Mouse (Mus musculus) stomach, embryonic 14.5 days (tissue): ENCODE measurements around the gene Pnpla2. TPM values are rescaled to one million over a fixed set of nuclear protein-coding genes. Genes with fewer than 3 reads are reported as not detected.

ENCODE experiments used
- ATAC-seq: fragments of 200-750 bp; cut with Nextera tagmentation; 2 replicates; pipeline ENCODE4 v1.8.0; 2017; ENCODE audit warnings: low read depth, moderate TSS enrichment; ENCODE audit not compliant: insufficient number of reproducible peaks, insufficient read depth, low FRiP score
- H3K27ac ChIP-seq: fragments of 300-500 bp; sonication (generic); 2 replicates; pipeline ENCODE4 v1.5.1; 2014; ENCODE audit warnings: mild to moderate bottlenecking, low read length, moderate library complexity, mixed read lengths
- H3K27me3 ChIP-seq: fragments of 300-500 bp; sonication (generic); 2 replicates; pipeline ENCODE4 v1.6.1; 2014; ENCODE audit warnings: low read length, control low read depth, mixed read lengths; ENCODE audit not compliant: control insufficient read depth, insufficient read depth
- H3K36me3 ChIP-seq: fragments of 300-500 bp; sonication (generic); 2 replicates; pipeline ENCODE4 v1.6.1; 2014; ENCODE audit warnings: mild to moderate bottlenecking, control low read depth, low read length, moderate library complexity, mixed read lengths; ENCODE audit not compliant: control insufficient read depth, insufficient read depth
- H3K4me1 ChIP-seq: fragments of 300-500 bp; sonication (generic); 2 replicates; pipeline ENCODE4 v1.6.1; 2014; ENCODE audit warnings: low read length, control low read depth, mixed read lengths; ENCODE audit not compliant: control insufficient read depth, insufficient read depth
- H3K4me2 ChIP-seq: fragments of 300-500 bp; sonication (generic); replicated peaks from 2 replicates; pipeline ENCODE4 v1.6.1; 2014; ENCODE audit warnings: low read depth, low read length, control low read depth
- H3K4me3 ChIP-seq: fragments of 300-500 bp; sonication (generic); 2 replicates; pipeline ENCODE4 v1.5.1; 2014; ENCODE audit warnings: low read depth, low read length, control low read depth
- H3K9ac ChIP-seq: fragments of 300-500 bp; sonication (generic); replicated peaks from 2 replicates; pipeline ENCODE4 v1.6.1; 2014; ENCODE audit warnings: low read depth, mild to moderate bottlenecking, control low read depth, low read length, moderate library complexity, mixed read lengths
- H3K9me3 ChIP-seq: fragments of 300-500 bp; sonication (generic); 2 replicates; pipeline ENCODE4 v1.6.1; 2016; ENCODE audit warnings: low read depth, low read length, control low read depth; ENCODE audit not compliant: control insufficient read depth
- WGBS: fragments of 180-500 bp; shearing (Covaris S2); extraction: QIAGEN DNeasy Blood & Tissue Kit; methylation state at CpG from one replicate; pipeline ENCODE4 v1.1.7; 2014; 5-methylcytosine and 5-hydroxymethylcytosine counted together
- polyA plus RNA-seq: library from polyadenylated mRNA; unstranded; fragments of >200 nt; fragmentation: Nextera tagmentation; extraction: Ambion mirVana; gene quantifications from 2 replicates; pipeline ENCODE4 v1.2.1, GENCODE M21; 2014

Pnpla2 gene
- polyA plus RNA-seq, 1 experiment from 2014 or later: 21.7 TPM

DNA sequence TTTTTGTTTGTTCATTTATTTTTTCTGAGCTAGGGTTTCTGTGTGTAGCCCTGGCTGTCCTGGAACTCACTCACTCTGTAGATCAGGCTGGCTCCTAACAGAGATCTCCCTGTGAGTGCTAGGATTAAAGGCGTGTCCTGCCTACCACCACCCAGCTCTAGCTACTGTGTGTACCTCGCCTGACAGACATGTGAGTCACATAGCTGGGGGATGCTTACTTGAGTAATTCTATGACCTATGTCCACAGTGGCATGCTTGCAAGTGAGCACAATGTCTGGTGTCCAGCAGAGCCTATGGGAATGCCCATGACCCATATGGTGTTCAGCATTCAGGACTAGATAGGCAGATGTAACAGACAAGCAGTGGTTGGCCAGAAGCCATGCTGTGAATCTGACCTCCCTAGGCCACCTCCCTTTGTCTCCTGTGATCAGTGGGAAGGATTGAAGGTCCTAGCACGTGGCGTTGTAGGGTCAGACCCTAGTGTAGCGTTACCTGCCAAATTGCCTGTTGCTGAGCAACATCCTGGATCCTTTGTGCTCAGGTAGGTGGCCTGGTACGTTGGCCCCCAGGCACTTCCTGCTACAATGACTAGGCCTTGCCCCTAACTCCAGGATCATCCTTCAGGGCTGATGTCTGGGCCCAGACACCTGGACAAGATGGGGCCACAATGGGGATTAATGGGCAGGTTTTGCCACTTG lies 38.7 kb upstream of the Pnpla2 start:
- Histone ChIP-seq H3K4me1 (peaks cover 8% of the 10 kb centered on the region; the same call in 1 of the 2 replicates), H3K27me3 (no peaks in the 10 kb centered on the region), H3K9me3 (no peaks in the 10 kb centered on the region), H3K9ac (no peak overlapping the region), H3K4me2 (no peak overlapping the region), H3K27ac (no peak overlapping the region), H3K36me3 (no peaks in the 10 kb centered on the region), H3K4me3 (no peak overlapping the region)
- no peak for ATAC-seq
- 86% methylated on average over 6 of the region's 6 CpGs for WGBS

DNA sequence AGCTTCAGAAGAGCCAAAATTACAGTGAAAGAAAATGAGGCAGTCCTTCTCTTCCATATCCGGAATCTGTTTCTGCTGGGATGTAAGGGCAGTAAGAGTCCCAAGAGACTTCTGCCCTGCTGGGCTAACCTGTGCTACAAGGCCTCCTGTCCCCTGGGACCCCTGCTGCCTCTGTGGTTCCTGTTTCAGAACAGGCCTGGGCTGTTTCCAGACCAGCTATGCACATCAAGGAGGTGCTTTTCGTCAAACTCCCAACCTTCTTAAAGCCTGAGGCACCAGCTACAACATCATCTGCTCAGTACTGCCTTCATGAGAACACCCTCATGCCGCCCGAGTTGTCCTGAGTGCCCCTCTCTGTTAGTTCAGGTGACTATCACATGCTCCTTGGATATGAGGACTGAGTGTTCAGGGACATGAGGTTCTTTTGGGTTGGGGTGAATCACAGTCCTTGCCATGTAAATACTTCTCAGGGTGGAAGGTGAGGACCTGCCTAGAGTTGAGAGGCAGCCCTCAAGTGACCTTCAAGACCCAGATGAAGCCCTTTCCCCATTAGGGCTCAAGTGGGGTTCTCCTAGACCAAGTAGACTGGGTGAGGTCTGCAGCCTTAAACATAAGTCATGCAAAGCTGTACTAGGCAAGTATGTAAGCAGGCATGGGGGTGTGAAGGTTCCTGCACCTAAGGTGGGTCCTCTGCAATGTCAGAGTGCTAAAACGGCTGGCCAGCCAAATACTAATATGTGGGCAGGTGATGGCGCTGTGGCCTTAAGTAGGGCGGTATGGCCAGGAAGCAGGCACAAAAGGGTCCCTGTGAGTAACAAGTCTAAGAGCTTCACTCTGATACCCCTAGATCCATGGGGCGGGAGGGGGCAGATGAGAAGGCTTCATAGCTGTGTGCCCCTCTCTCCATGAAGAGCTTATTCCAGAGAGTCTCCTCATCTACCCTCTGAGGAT lies 37.0 kb upstream of the Pnpla2 start:
- WGBS: 75% methylated on average over 8 of the region's 8 CpGs
- Histone ChIP-seq H3K4me2 (no peak overlapping the region), H3K4me1 (peaks cover 5% of the 10 kb centered on the region; the same call in 1 of the 2 replicates), H3K27me3 (no peaks in the 10 kb centered on the region), H3K27ac (no peak overlapping the region), H3K36me3 (no peaks in the 10 kb centered on the region), H3K9ac (no peak overlapping the region), H3K9me3 (no peaks in the 10 kb centered on the region), H3K4me3 (no peak overlapping the region)
- ATAC-seq: no peak

DNA sequence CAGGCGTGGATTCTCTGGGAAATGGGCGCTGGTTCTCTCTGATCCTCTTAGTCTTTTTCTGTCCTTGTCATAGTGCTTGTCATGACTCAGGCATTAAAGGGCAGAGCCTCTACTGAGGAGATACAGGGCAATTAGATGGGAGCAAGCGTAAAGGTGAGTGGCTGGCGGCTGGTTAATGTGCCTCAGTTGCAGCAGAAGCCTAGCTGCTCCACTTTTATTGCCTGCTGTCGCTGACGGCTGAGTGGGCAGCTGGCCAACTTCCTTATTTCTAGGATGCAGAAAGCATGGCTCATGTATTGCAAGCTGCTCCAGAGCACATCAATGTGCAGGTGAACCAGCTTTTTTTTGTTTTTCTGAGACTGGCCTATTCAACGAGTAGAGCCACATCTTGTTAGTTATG lies 36.0 kb upstream of the Pnpla2 start:
- 64% methylated on average over 7 of the region's 7 CpGs for WGBS
- Histone ChIP-seq H3K27ac (no peak overlapping the region), H3K4me1 (peaks cover 3% of the 10 kb centered on the region; the same call in 1 of the 2 replicates), H3K27me3 (no peaks in the 10 kb centered on the region), H3K4me3 (no peak overlapping the region), H3K36me3 (no peaks in the 10 kb centered on the region), H3K4me2 (no peak overlapping the region), H3K9ac (no peak overlapping the region), H3K9me3 (no peaks in the 10 kb centered on the region)
- ATAC-seq: no peak

DNA sequence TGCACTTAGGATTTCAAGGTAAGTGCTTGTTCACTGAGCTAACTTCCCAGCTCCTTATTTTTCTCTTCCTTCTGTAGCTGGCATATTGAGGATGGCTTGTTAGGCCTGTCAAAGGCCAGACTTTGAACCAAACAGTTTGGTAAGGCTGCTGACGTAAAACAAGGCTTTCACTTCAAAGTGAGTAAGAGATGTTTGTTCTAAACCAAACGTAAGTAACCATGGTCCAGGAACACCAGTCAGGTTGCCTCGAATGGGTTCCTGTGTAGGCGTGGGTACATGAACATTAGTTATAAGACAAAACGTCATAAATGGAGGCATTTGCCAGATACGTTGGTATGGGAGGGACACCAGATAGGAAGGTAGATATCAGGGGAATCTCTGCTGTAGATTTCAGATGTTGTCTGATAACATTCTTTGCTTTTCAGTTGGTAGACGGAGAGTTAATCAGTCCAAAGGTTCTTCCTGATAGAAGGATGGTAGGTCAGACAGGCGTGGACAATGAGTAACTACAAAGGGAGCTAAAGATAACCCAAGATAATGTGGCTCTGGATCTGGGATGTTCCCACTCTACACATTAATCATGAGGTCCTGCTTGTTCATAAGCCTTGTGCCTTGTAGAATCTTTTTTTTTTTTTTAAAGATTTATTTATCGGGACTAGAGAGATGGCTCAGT lies 34.8 kb upstream of the Pnpla2 start:
- Histone ChIP-seq H3K36me3 (no peaks in the 10 kb centered on the region), H3K9me3 (no peaks in the 10 kb centered on the region), H3K4me2 (no peak overlapping the region), H3K4me1 (no peaks in the 10 kb centered on the region), H3K27ac (no peak overlapping the region), H3K4me3 (no peak overlapping the region), H3K27me3 (no peaks in the 10 kb centered on the region), H3K9ac (no peak overlapping the region)
- WGBS: 73% methylated on average over 9 of the region's 9 CpGs
- ATAC-seq: no peak

DNA sequence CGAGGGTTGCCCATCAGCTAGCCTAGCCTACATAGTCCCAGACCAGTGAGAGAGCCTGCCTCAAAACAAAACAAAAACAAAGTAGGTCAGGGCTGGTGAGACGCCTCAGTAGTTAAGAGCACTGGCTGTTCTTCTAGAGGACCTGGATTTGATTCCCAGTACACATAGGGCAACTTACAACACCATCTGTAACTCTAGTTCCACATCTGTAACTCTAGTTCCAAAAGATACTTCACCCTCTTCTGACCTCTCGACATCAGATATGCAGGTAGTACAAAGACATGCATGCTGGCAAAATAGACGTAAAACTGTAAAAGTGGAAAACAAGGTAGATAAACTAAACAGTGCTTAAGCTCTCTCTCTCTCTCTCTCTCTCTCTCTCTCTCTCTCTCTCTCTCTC lies 31.2 kb upstream of the Pnpla2 start:
- H3K4me3 ChIP-seq: no peak overlapping the region
- no peak for ATAC-seq
- no peak overlapping the region for H3K9ac ChIP-seq
- H3K9me3 ChIP-seq: no peaks in the 10 kb centered on the region
- no peak overlapping the region for H3K4me2 ChIP-seq
- H3K36me3 ChIP-seq: no peaks in the 10 kb centered on the region
- H3K4me1 ChIP-seq: no peaks in the 10 kb centered on the region
- H3K27ac ChIP-seq: no peak overlapping the region
- WGBS: 69% methylated on average over 4 of the region's 4 CpGs
- H3K27me3 ChIP-seq: no peaks in the 10 kb centered on the region

DNA sequence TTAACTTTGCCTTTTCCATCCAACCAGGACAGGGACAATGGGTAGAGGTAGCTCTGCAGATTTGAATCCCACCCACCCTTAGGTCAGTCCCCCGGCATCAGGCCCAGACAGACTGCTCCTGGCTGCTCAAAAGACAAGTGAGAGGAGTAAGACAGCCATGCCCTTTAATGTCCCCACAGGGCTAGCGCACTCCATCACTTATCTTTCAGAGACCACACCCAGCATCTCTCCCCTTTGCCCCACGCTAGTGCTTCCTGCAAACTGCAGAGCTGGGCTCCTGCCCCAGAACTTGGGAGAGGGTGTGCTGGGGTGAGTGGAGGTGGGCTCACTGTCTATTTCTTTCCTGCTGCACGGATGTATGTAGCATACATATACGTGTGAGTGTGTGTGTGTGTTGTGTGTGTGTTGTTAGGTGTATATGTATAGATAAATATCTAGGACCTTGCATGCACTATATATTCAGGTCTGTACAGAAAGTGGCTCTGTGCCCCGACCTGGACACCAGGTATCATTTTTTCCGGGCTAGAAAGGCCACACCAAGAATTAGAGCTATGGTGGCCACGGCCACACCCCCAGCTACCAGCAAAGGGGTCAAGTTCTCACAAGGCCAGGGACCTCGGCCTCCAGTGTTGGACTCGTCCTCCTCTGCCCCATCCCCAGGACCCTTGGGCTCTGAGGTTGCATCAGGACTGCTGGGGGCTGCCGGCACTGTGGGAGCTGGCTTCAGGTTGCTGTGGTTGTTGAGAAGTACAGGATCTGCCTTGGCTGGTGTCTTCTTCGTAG lies 27.9 kb upstream of the Pnpla2 start:
- no peaks in the 10 kb centered on the region for H3K9me3 ChIP-seq
- 78% methylated on average over 12 of the region's 12 CpGs for WGBS
- H3K27me3 ChIP-seq: no peaks in the 10 kb centered on the region

DNA sequence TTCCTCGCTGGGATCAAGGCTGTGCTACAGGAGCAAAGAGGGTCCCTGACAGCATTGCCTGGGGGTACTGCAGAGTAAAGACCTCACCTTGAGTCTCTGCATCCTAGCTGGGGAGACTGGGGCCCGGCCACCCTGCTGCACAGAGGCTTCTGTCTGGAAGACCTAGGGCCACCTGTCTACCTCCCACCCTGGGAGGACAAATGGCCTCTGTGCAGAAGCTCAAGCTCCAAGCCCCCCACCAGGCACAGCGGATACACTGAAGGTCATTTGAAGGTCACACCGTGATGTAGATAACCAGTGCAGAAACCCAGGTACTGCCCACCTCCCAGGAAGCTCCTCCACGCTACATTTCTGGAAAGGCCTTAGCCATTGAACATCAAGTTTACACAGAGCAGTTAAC lies 26.3 kb upstream of the Pnpla2 start:
- Histone ChIP-seq H3K4me2 (peak overlapping the region; percentile 26; the same call in 1 of the 2 replicates), H3K27ac (no peak overlapping the region), H3K9me3 (no peaks in the 10 kb centered on the region), H3K4me1 (peaks cover 10% of the 10 kb centered on the region), H3K4me3 (no peak overlapping the region), H3K36me3 (peaks cover 26% of the 10 kb centered on the region), H3K9ac (no peak overlapping the region), H3K27me3 (no peaks in the 10 kb centered on the region)
- no peak for ATAC-seq
- WGBS: 52% methylated on average over 5 of the region's 5 CpGs

More for the DNA sequence above, 27.9 kb upstream of the Pnpla2 start:
- Histone ChIP-seq H3K4me1 (peaks cover 10% of the 10 kb centered on the region), H3K4me2 (no peak overlapping the region), H3K4me3 (no peak overlapping the region), H3K27ac (no peak overlapping the region), H3K9ac (no peak overlapping the region), H3K36me3 (peaks cover 16% of the 10 kb centered on the region)
- no peak for ATAC-seq

DNA sequence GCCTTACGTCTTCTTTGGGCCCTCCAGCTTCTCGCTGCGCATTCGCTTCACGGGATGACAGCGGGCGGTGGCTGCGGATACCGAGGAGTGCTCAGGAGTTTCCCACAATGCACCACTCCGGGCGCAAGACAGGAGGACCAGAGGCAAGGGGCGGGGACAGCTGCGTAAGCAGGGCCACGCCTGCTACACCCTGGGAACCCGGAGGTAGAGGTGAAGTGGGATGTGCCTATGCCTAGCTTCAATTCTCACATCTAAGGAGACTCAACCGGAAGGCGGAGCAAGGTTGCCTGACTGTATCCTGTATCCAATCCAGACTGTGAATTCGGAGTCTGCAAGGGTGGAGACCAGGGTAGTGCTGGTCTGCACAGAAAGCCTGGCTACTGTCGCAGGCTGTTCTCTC lies 25.7 kb upstream of the Pnpla2 start, which contains the start of gene Cend1:
TSS of gene Cend1 (minus strand) at position 182 of the 400 bp plus-strand sequence.
- no peak within 1 kb of the TSS for H3K4me3 ChIP-seq
- H3K36me3 ChIP-seq: peaks cover 26% of the 10 kb centered on the region
- 6% methylated on average over 19 of the region's 19 CpGs for WGBS
- peak; percentile 50 for ATAC-seq
- H3K4me2 ChIP-seq: peak within 1 kb of the TSS; percentile 26
- H3K27me3 ChIP-seq: no peaks in the 10 kb centered on the region
- H3K9me3 ChIP-seq: no peaks in the 10 kb centered on the region
- no peak within 1 kb of the TSS for H3K9ac ChIP-seq
- H3K27ac ChIP-seq: no peak within 1 kb of the TSS
- peaks cover 13% of the 10 kb centered on the region for H3K4me1 ChIP-seq
